Mouse (Mus musculus): Measurements from ENCODE around the gene Prkra.

DNA sequence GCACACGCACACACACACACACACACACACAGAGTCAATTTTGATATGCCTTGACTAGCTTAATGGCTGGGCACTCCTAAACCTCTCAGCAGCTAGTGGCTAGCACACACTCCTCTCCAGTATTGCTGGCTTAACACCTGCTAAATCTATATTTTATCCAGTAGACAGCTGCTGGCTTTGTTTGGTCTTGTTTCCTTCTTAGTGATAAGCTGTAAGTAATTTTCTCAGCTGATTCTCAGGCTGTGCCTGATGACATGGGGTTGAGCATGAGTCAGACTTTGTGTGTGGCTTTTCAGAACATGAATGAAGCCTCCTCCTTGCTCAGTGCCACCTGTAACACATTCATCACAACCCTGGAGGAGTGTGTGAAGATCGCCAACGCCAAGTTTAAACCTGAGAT is 39.2 kb upstream of the Prkra start:
- TF ChIP-seq CTCF (IDR thresholded peaks at IDR 0.05; ENCODE audit: extremely low read depth, insufficient read depth, low read length) (no peak), POLR2A (IDR thresholded peaks at IDR 0.05; ENCODE audit: extremely low read depth, insufficient read depth, low read length) (no peak)
